Mouse (Mus musculus): ENCODE data around the gene Efcab12. TPM values are rescaled to one million over a fixed set of nuclear protein-coding genes. Genes with fewer than 3 reads are reported as not detected.
A peak's percentile ranks its signal among the peaks of the same experiment; 100 is the strongest.
"Not testable (repeated sequence)": the region's sequence is repeated elsewhere in the genome, so short reads cannot be mapped to it uniquely, and the experiment has no call there.

Gene Efcab12
- polyA plus RNA-seq, 1 experiment from 2014 or later = 0.10 TPM

- ATAC-seq = no peak
- no peaks in the 10 kb centered on the region for H3K27me3 ChIP-seq
- in situ Hi-C loops (cut with MboI; ENCODE audit: low pct_unique_long_range_greater_than_20kb) = no loop called here
- peak; percentile 76 for TF ChIP-seq CTCF (IDR thresholded peaks at IDR 0.05)
- ChIA-PET CTCF (interaction anchor here (0.7 to 3.0 kb wide), 10 partner anchors 8 to 55 kb away, joined by 3 to 12 read pairs (median 4); partner anchors contain the start of genes Efcab12 and Rpl32), POLR2A (no interaction called here)
- DNase-seq (ENCODE audit: low read depth, low spot score) = no peak
Measured at GRCm38 (mm10) chr6:115846640-115847411, 8.6 kb upstream of the Efcab12 start.

- TF ChIP-seq CTCF (IDR thresholded peaks at IDR 0.05) = no peak
- CTCF ChIA-PET = interaction anchor here (1.0 to 3.0 kb wide), 3 partner anchors 10 to 56 kb away, joined by 4 to 12 read pairs (median 8); no protein-coding TSS in a partner anchor
- POLR2A ChIA-PET = no interaction called here
- H3K27me3 ChIP-seq = no peaks in the 10 kb centered on the region
- DNase-seq (ENCODE audit: low read depth, low spot score) (no peak), ATAC-seq (no peak)
- in situ Hi-C loops (cut with MboI; ENCODE audit: low pct_unique_long_range_greater_than_20kb) = no loop called here
Measured at GRCm38 (mm10) chr6:115845006-115845405, 6.8 kb upstream of the Efcab12 start.

- TF ChIP-seq CTCF (IDR thresholded peaks at IDR 0.05) = no peak
- CTCF ChIA-PET = interaction anchor here (2.2 kb wide), 1 partner anchor 9 kb away, joined by 9 read pairs; no protein-coding TSS in a partner anchor
- DNase-seq (ENCODE audit: low read depth, low spot score) (no peak), ATAC-seq (no peak)
- in situ Hi-C loops (cut with MboI; ENCODE audit: low pct_unique_long_range_greater_than_20kb) = no loop called here
- H3K27me3 ChIP-seq = no peaks in the 10 kb centered on the region
- POLR2A ChIA-PET = interaction anchor here (0.6 kb wide), 1 partner anchor 38 kb away, joined by 3 read pairs; no protein-coding TSS in a partner anchor
Measured at GRCm38 (mm10) chr6:115838745-115839144, 533 bp upstream of the Efcab12 start.

- DNase-seq (ENCODE audit: low read depth, low spot score) = no peak
- H3K27me3 ChIP-seq = no peaks in the 10 kb centered on the region
- in situ Hi-C loops (cut with MboI; ENCODE audit: low pct_unique_long_range_greater_than_20kb) = no loop called here
- POLR2A ChIA-PET = no interaction called here
- CTCF ChIA-PET = interaction anchor here (1.2 kb wide), 2 partner anchors 10 to 13 kb away, joined by 4 to 5 read pairs; no protein-coding TSS in a partner anchor
- TF ChIP-seq CTCF (IDR thresholded peaks at IDR 0.05) = no peak
- no peak for ATAC-seq
Measured at GRCm38 (mm10) chr6:115833861-115834260, 4.4 kb downstream of the Efcab12 start.

GRCm38 (mm10) chr6:115832152-115832850, 5.9 kb downstream of the Efcab12 start:
- no peak for TF ChIP-seq CTCF (IDR thresholded peaks at IDR 0.05)
- no peaks in the 10 kb centered on the region for H3K27me3 ChIP-seq
- DNase-seq (ENCODE audit: low read depth, low spot score) (no peak), ATAC-seq (no peak)
- CTCF ChIA-PET = interaction anchor here (0.7 to 1.6 kb wide), 6 partner anchors 9 to 23 kb away, joined by 3 to 4 read pairs (median 4); partner anchors contain the start of gene Rpl32
- in situ Hi-C loops (cut with MboI; ENCODE audit: low pct_unique_long_range_greater_than_20kb) = no loop called here
- POLR2A ChIA-PET = no interaction called here

GRCm38 (mm10) chr6:115830779-115831601, 7.2 kb downstream of the Efcab12 start:
- POLR2A ChIA-PET = no interaction called here
- in situ Hi-C loops (cut with MboI; ENCODE audit: low pct_unique_long_range_greater_than_20kb) = no loop called here
- no peaks in the 10 kb centered on the region for H3K27me3 ChIP-seq
- no peak for ATAC-seq
- no peak for TF ChIP-seq CTCF (IDR thresholded peaks at IDR 0.05)
- DNase-seq (ENCODE audit: low read depth, low spot score) = no peak
- CTCF ChIA-PET = interaction anchor here (1.2 to 1.6 kb wide), 2 partner anchors 10 to 15 kb away, joined by 3 to 4 read pairs; no protein-coding TSS in a partner anchor

GRCm38 (mm10) chr6:115823850-115824464, 14.3 kb downstream of the Efcab12 start:
- DNase-seq (ENCODE audit: low read depth, low spot score); H3K27me3 ChIP-seq; POLR2A ChIA-PET; ATAC-seq; in situ Hi-C loops (cut with MboI; ENCODE audit: low pct_unique_long_range_greater_than_20kb): not testable (repeated sequence)
- TF ChIP-seq CTCF (IDR thresholded peaks at IDR 0.05) = peak; percentile 74
- CTCF ChIA-PET = interaction anchor here (0.7 to 1.6 kb wide), 4 partner anchors 9 to 15 kb away, joined by 3 to 11 read pairs (median 4); partner anchors contain the start of gene Rpl32

- no peak for ATAC-seq
- in situ Hi-C loops (cut with MboI; ENCODE audit: low pct_unique_long_range_greater_than_20kb) = no loop called here
- POLR2A ChIA-PET = interaction anchor here (0.6 kb wide), 1 partner anchor 72 kb away, joined by 4 read pairs; no protein-coding TSS in a partner anchor
- peaks cover 7% of the 10 kb centered on the region for H3K27me3 ChIP-seq
- CTCF ChIA-PET = interaction anchor here (0.8 to 1.1 kb wide), 2 partner anchors 10 to 13 kb away, joined by 3 to 4 read pairs; no protein-coding TSS in a partner anchor
- no peak for DNase-seq (ENCODE audit: low read depth, low spot score)
- TF ChIP-seq CTCF (IDR thresholded peaks at IDR 0.05) = no peak
Measured at GRCm38 (mm10) chr6:115821216-115821993, 16.8 kb downstream of the Efcab12 start.

- ATAC-seq (no peak), DNase-seq (ENCODE audit: low read depth, low spot score) (no peak)
- H3K27me3 ChIP-seq = peaks cover 7% of the 10 kb centered on the region
- ChIA-PET CTCF (interaction anchor here (1.9 kb wide), 1 partner anchor 14 kb away, joined by 4 read pairs; no protein-coding TSS in a partner anchor), POLR2A (no interaction called here)
- in situ Hi-C loops (cut with MboI; ENCODE audit: low pct_unique_long_range_greater_than_20kb) = no loop called here
- no peak for TF ChIP-seq CTCF (IDR thresholded peaks at IDR 0.05)
Measured at GRCm38 (mm10) chr6:115818129-115818528, 20.1 kb downstream of the Efcab12 start.
